Mouse (Mus musculus): ENCODE measurements around the gene Susd1. TPM values are rescaled to one million over a fixed set of nuclear protein-coding genes. Genes with fewer than 3 reads are reported as not detected.

The Susd1 gene
- polyA plus RNA-seq, 1 experiment from 2014 or later = 10.1 TPM

DNA sequence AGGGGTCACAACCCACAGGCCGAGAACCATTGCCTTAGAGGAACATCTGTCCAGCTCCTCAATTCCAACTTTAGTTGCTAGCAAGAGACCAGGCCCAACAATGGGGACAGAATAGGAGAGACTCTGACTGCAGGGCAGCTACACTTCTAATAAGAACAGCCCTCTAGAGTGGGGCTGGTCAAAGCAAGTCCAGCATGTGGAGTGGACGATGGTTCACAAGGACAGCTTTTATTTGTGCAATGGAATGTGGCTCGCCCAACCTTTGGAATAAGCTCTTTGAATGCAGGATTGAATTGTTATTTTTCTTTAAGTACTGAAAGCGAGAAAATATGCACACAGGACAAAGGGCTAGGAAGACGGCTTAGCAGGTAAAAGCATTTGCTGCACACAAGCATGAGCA lies 12.0 kb downstream of the Susd1 start:
- H3K4me3 ChIP-seq (replicated peaks) = no peak overlapping the region
- no peaks in the 10 kb centered on the region for H3K36me3 ChIP-seq
- no peaks in the 10 kb centered on the region for H3K9me3 ChIP-seq (replicated peaks)
- WGBS = 85% methylated on average over 5 of the region's 5 CpGs
- H3K27ac ChIP-seq = no peak overlapping the region
- H3K4me1 ChIP-seq = peaks cover 11% of the 10 kb centered on the region
- ATAC-seq (replicated peaks; ENCODE audit: low FRiP score) = no peak
- no peak overlapping the region for H3K9ac ChIP-seq
- H3K4me2 ChIP-seq = no peak overlapping the region
- H3K27me3 ChIP-seq = no peaks in the 10 kb centered on the region

DNA sequence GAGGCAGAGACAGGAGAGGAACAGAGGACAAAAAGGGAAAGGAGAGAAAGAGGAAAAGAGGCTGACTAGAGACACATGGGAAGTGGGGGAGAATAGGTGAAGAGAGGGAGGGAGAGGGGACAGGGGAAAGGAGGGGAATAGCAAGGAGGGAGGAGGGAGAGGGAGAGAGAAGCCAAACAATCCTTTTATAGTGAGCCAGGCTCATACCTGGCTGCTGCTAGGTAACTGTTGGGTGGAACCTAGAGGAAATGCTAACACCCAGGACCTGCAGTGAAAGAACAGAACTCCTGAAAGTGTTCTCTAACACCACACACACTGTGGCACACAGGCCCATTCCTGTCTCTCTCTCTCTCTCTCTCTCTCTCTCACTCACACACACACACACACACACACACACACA lies 15.6 kb downstream of the Susd1 start:
- Histone ChIP-seq H3K9me3 (replicated peaks) (no peaks in the 10 kb centered on the region), H3K4me3 (replicated peaks) (no peak overlapping the region), H3K4me1 (peaks cover 33% of the 10 kb centered on the region), H3K36me3 (no peaks in the 10 kb centered on the region), H3K27ac (peak overlapping the region; percentile 69; the same call in 1 of the 2 replicates), H3K27me3 (no peaks in the 10 kb centered on the region), H3K4me2 (no peak overlapping the region), H3K9ac (no peak overlapping the region)
- no peak for ATAC-seq (replicated peaks; ENCODE audit: low FRiP score)

DNA sequence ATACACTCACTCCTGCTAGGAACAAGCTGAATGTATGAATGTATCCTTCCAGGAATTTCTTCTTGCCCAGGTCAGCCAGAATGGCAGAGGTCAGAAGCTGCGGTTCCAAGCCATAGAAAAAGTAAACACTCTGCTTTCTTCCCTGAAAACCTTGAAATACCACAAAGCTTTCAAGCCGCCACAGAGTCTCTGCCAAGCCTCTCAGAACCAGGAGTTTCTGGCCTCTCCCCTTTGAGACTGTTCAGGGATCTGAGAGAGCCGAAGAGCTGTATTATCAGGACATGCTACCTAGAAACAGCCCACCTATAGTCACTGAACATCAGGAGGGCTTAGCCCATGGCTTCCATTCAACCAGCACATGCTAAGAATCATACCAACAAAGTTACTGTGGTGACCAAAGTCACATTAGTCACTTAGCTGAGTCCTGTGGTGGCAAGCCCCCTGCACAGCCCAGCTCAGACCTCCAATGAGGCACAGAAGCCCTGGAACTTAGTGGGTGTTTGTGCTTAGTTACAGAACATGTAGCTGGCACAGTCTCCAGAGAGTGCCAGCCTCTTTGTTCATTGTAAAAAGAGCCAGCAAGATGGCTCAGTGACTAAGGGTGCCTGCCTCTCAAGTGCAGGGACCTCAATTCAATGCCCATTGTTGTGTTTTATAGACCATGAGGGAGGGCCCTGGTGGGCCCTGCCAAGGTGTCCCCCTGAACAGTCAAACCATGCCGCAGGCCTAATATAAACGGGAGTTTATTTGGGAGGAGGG lies 16.2 kb downstream of the Susd1 start:
- no peak overlapping the region for H3K4me2 ChIP-seq
- WGBS = 35% methylated on average over 5 of the region's 5 CpGs
- H3K4me3 ChIP-seq (replicated peaks) = no peak overlapping the region
- H3K4me1 ChIP-seq = peaks cover 33% of the 10 kb centered on the region
- H3K9me3 ChIP-seq (replicated peaks) = no peaks in the 10 kb centered on the region
- H3K27ac ChIP-seq = peak overlapping the region; percentile 69
- 0 out of 2 replicates have a peak, but pooled peaks have one; percentile 22 for ATAC-seq (replicated peaks; ENCODE audit: low FRiP score)
- no peak overlapping the region; the same call in 1 of the 2 replicates for H3K9ac ChIP-seq
- no peaks in the 10 kb centered on the region for H3K27me3 ChIP-seq
- H3K36me3 ChIP-seq = no peaks in the 10 kb centered on the region

DNA sequence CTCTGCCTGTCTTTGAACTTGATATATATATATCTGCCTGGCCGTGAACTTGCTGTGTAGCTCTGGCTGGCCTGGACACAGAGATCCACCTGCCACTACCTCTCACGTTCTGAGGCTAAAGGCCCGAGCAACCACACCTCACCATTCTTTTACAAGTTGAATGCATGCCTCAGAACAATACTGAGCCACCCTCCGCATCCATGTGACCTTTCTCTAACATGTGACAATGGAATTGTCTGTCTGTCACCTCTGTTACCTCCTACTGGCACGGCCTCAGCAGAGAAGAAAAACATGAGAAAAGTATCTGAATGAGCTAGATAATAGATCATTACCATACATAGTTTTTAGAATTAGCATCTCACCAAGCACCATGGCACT lies 17.1 kb downstream of the Susd1 start:
- WGBS = 50% methylated on average over 5 of the region's 5 CpGs
- H3K36me3 ChIP-seq = no peaks in the 10 kb centered on the region
- no peak overlapping the region for H3K4me2 ChIP-seq
- no peak overlapping the region for H3K9ac ChIP-seq
- 0 out of 2 replicates have a peak overlapping the region, but pooled peaks have one; percentile 41 for H3K27ac ChIP-seq
- H3K9me3 ChIP-seq (replicated peaks) = no peaks in the 10 kb centered on the region
- no peaks in the 10 kb centered on the region for H3K27me3 ChIP-seq
- ATAC-seq (replicated peaks; ENCODE audit: low FRiP score) = no peak
- H3K4me1 ChIP-seq = peaks cover 33% of the 10 kb centered on the region
- H3K4me3 ChIP-seq (replicated peaks) = no peak overlapping the region

DNA sequence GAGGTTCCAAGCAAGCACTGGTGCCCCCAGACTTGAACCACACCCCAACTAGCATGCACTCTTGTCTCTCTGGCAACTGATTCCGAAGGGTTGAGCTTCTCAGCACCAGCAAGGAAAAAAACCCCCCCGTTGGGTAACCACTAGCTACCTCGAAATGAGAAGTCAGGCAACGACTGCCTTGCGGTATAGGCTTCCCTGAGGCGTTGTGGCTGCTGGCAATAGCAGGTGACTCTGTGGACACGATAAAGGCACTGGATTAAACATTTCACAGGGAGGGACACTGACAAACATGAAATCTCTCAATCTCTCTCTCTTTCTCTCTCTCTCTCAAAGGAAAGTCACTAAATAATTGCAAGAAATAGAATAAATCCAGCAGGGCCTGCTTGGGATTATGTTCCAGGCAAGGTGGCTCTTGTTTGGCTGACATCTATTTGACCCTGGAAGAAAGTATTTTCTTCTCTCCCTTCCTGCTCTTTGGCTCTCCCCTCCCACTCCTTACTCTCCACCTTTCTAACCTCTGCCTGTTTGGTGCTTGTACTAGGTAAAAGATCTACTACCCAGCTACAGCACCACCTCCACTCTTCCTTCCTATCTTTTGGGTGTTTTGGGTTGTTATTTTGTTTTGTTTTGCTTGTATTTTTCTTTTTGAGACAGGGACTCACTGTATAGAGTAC lies 17.6 kb downstream of the Susd1 start:
- Histone ChIP-seq H3K4me3 (replicated peaks) (no peak overlapping the region), H3K27me3 (no peaks in the 10 kb centered on the region), H3K27ac (peak overlapping the region; percentile 41; the same call in 1 of the 2 replicates), H3K9me3 (replicated peaks) (no peaks in the 10 kb centered on the region), H3K4me2 (no peak overlapping the region), H3K9ac (no peak overlapping the region), H3K36me3 (no peaks in the 10 kb centered on the region), H3K4me1 (peaks cover 33% of the 10 kb centered on the region)
- ATAC-seq (replicated peaks; ENCODE audit: low FRiP score) = no peak
- WGBS = 78% methylated on average over 7 of the region's 7 CpGs

DNA sequence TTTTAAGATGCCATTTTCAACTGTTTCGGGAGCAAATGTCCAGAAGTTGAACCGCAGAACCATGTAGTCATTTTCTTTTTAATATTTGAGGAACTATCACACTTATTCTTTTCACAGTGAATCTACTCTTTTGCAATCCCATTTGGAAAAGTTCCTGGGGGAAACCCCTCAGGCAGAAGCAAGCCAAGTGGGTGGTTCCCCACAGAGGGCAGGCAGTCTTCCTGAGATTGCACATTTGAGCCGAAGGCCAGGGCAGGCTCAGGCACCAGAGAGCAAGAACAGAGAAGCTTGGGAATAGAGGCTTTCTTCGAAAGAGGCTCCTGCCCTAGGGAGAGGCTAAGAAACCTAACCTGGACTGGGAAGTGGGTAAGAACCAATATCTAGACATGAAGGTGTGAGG lies 19.2 kb downstream of the Susd1 start:
- no peaks in the 10 kb centered on the region for H3K9me3 ChIP-seq (replicated peaks)
- H3K36me3 ChIP-seq = no peaks in the 10 kb centered on the region
- H3K27ac ChIP-seq = peak overlapping the region; percentile 37; the same call in 1 of the 2 replicates
- ATAC-seq (replicated peaks; ENCODE audit: low FRiP score) = no peak
- H3K9ac ChIP-seq = no peak overlapping the region
- H3K27me3 ChIP-seq = no peaks in the 10 kb centered on the region
- H3K4me1 ChIP-seq = peaks cover 38% of the 10 kb centered on the region
- H3K4me3 ChIP-seq (replicated peaks) = no peak overlapping the region
- WGBS = 75% methylated on average over 4 of the region's 4 CpGs
- no peak overlapping the region for H3K4me2 ChIP-seq

DNA sequence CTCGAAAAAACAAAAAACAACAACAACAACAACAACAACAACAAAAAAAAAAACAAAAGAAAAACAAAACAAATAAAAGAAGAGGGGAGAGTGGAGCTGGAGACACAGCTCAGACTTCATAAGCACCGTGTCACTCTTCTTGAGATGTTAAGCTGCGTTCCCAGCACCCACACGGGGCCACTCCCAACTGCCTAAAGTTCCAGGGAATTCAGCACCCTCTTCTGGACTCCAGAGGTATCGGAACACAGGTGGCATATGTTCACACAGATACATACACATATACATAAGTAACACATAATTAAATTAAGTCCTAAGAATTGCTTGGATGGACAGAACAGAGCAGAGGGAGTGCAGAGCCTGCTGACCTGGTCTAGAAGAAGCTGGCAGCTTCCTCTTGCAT lies 25.0 kb downstream of the Susd1 start:
- Histone ChIP-seq H3K9ac (no peak overlapping the region), H3K36me3 (0 out of 2 replicates have a peak, but pooled peaks cover 3% of the 10 kb centered on the region), H3K4me2 (no peak overlapping the region), H3K27ac (no peak overlapping the region), H3K4me1 (0 out of 2 replicates have a peak, but pooled peaks cover 5% of the 10 kb centered on the region), H3K4me3 (replicated peaks) (no peak overlapping the region), H3K27me3 (no peaks in the 10 kb centered on the region), H3K9me3 (replicated peaks) (no peaks in the 10 kb centered on the region)
- no peak for ATAC-seq (replicated peaks; ENCODE audit: low FRiP score)
- 91% methylated on average over 5 of the region's 5 CpGs for WGBS

DNA sequence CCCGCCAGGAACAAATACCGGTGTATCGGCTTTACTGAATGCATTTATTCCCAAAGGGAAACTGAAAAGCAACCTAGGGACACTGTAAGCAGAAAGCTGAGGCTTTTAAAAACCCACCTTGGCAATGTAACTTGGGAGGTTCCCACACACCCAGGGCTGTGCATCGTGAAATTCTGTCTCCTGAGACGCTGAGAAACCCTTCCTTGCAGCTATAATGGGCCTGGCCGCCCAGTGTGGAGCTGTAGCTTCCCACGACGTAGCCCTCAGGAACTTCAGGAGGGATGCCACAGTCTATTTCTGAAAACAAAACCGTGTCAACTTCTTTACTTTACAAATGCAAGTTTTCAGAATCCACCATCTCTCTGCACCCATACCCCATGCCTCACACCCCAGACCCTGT lies 27.3 kb downstream of the Susd1 start:
- Histone ChIP-seq H3K36me3 (0 out of 2 replicates have a peak, but pooled peaks cover 8% of the 10 kb centered on the region), H3K9me3 (replicated peaks) (no peaks in the 10 kb centered on the region), H3K4me3 (replicated peaks) (no peak overlapping the region), H3K9ac (no peak overlapping the region), H3K27me3 (no peaks in the 10 kb centered on the region), H3K27ac (no peak overlapping the region), H3K4me2 (no peak overlapping the region), H3K4me1 (0 out of 2 replicates have a peak, but pooled peaks cover 5% of the 10 kb centered on the region)
- WGBS = 83% methylated on average over 9 of the region's 9 CpGs
- ATAC-seq (replicated peaks; ENCODE audit: low FRiP score) = no peak

DNA sequence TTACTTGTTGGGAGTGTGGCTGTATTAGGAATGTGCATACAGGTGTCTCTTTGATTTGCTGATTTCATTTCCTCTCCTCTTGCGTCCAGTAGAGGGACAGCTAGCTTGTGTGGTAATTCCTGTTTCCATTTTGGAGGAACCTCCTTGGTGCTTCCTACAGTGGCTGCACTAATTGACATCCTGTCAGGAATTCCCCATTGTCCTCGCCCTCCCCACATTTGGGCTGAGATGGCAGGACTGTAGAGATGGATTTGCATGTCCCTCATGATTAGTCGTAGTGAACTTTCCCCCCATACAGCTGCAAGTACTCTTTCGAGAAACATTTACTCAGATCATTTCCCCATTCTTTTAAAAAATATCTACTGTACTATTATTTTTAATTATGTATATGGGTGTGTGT lies 30.7 kb downstream of the Susd1 start:
- no peak overlapping the region for H3K27ac ChIP-seq
- H3K36me3 ChIP-seq = peaks cover 9% of the 10 kb centered on the region; the same call in 1 of the 2 replicates
- no peak overlapping the region for H3K9ac ChIP-seq
- WGBS = 86% methylated on average over 4 of the region's 4 CpGs
- no peaks in the 10 kb centered on the region for H3K27me3 ChIP-seq
- H3K4me3 ChIP-seq (replicated peaks) = no peak overlapping the region
- H3K9me3 ChIP-seq (replicated peaks) = no peaks in the 10 kb centered on the region
- peaks cover 5% of the 10 kb centered on the region; the same call in 1 of the 2 replicates for H3K4me1 ChIP-seq
- no peak overlapping the region for H3K4me2 ChIP-seq
- no peak for ATAC-seq (replicated peaks; ENCODE audit: low FRiP score)

DNA sequence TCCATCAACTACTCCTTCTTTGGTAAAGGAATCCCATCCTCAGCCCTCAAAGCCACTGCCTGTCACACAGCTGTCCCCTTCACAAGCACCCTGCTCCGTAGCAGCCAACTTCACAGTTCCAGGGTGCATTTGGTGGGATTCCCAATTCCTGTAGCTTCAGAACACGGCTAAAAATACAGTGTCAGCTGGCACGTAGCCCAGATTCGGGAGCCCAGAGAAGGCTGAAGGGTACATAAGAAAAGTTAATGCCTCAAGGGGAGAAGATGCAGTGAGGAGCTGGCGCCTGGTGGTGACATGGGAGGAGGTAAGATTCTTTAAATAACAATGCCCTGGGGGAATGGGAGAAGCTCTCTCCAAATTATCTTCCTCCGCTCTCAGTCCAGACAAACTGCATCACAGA lies 34.1 kb downstream of the Susd1 start:
- no peak overlapping the region for H3K27ac ChIP-seq
- ATAC-seq (replicated peaks; ENCODE audit: low FRiP score) = no peak

DNA sequence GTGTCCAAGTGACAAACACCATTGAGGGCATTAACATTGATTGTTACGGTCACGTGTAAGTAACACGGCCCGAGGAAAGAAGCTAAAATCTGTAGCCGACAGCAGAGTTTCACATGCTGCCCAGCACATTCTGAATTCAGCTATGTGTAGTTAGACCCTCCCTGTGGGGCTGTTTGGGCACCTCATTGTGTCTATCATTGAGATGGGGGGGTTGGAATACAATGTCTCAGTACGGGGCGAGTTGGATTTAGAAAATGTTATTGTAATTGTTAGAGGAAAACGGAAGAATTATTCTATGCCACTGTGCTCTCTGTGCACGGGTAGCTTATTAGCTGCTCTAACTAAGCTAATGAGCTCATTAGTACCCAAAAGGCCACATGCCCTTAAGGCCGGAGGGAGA lies 37.5 kb downstream of the Susd1 start:
- no peak overlapping the region for H3K27ac ChIP-seq
- H3K4me1 ChIP-seq = peaks cover 24% of the 10 kb centered on the region; the same call in 1 of the 2 replicates
- no peaks in the 10 kb centered on the region for H3K27me3 ChIP-seq
- H3K9me3 ChIP-seq (replicated peaks) = no peaks in the 10 kb centered on the region
- no peak overlapping the region for H3K9ac ChIP-seq
- 83% methylated on average over 10 of the region's 10 CpGs for WGBS
- ATAC-seq (replicated peaks; ENCODE audit: low FRiP score) = no peak
- H3K4me2 ChIP-seq = no peak overlapping the region
- H3K36me3 ChIP-seq = peaks cover 3% of the 10 kb centered on the region; the same call in 1 of the 2 replicates
- H3K4me3 ChIP-seq (replicated peaks) = no peak overlapping the region

More for the DNA sequence above, 34.1 kb downstream of the Susd1 start:
- no peak overlapping the region for H3K4me2 ChIP-seq
- H3K4me3 ChIP-seq (replicated peaks) = no peak overlapping the region
- no peaks in the 10 kb centered on the region for H3K9me3 ChIP-seq (replicated peaks)
- H3K27me3 ChIP-seq = no peaks in the 10 kb centered on the region
- WGBS = 42% methylated on average over 6 of the region's 6 CpGs
- peaks cover 9% of the 10 kb centered on the region; the same call in 1 of the 2 replicates for H3K36me3 ChIP-seq
- peaks cover 10% of the 10 kb centered on the region; the same call in 1 of the 2 replicates for H3K4me1 ChIP-seq
- no peak overlapping the region for H3K9ac ChIP-seq

DNA sequence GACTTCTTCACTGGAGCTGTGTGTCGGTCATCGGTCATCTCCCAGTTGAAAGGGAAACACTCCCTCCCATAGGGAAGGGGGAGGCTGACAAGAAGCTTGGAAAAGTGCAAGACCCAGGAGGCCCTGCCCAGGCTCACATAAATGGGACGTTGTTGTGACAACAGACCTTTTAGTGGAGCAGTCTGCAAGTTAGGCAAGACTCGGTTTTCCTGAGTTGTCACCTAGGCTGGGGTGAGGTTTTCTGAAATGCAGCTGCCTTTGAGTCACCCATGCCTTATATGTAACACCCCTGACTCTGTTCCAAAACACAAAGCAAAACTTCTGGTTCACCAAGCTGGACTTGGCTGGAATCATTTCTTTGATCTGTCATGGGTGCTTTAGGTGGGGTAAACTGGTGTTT lies 39.1 kb downstream of the Susd1 start:
- ATAC-seq (replicated peaks; ENCODE audit: low FRiP score) = no peak
- no peaks in the 10 kb centered on the region for H3K9me3 ChIP-seq (replicated peaks)
- 40% methylated on average over 4 of the region's 4 CpGs for WGBS

More for the DNA sequence above, 39.1 kb downstream of the Susd1 start:
- Histone ChIP-seq H3K27ac (peak overlapping the region; percentile 59), H3K27me3 (no peaks in the 10 kb centered on the region), H3K4me1 (peaks cover 30% of the 10 kb centered on the region; the same call in 1 of the 2 replicates), H3K36me3 (no peaks in the 10 kb centered on the region), H3K4me2 (no peak overlapping the region), H3K4me3 (replicated peaks) (no peak overlapping the region), H3K9ac (no peak overlapping the region)

Data from kidney, embryonic 15.5 days (tissue).